8 mouse cellular contexts compared by ENCODE assay signal in the genomic region with DNA sequence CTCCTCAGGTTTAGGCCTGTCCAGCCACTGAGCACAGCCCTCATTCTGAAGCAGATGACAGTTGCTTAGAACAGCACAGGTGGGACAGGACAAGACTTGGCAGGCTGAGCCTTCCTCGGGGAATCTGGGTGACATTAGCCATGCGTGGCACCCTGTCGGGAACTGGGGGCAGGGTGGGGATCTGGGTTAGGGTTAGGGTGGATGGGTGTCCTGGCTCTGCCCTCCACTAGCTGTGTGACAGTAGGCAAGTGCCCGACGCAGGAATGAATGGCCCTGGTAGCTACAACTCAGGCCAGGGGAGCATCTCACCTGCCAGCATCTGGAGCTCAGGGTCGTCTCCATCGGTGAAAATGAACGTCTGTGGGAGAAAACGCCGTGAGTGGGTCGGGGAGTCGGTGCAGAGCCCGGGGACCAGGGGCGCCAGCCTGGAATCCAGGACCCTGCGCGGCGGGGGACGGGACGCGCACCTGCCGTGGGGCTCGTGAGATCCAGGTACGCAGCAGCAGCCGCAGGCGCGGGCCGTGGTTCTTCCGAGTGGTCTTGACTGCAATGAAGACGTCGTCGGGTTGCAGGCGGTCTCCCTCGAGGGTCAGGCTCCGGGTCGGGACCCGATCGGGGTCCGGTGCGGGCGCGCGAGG. TPM values are rescaled to one million over a fixed set of nuclear protein-coding genes. Genes with fewer than 3 reads are reported as not detected.
A peak's percentile ranks its signal among the peaks of the same experiment; 100 is the strongest.
DNase-seq lines count a peak whose midpoint lies in the region; ATAC-seq lines count a peak whose summit lies in the region.

No protein-coding gene starts in this region.

- peak overlapping the region; percentile 87 for H3K9ac ChIP-seq in kidney, embryonic 15.5 days
- peak overlapping the region; percentile 97 for H3K9ac ChIP-seq in heart, embryonic 16.5 days (ENCODE audit: low read length)
- peak overlapping the region; percentile 95 for H3K9ac ChIP-seq in liver, embryonic 16.5 days (ENCODE audit: low read depth, low read length)

- peaks cover 41% of the 10 kb centered on the region for H3K36me3 ChIP-seq in kidney, embryonic 15.5 days
- peaks cover 10% of the 10 kb centered on the region; the same call in 1 of the 2 replicates for H3K36me3 ChIP-seq in heart, embryonic 16.5 days (ENCODE audit: control insufficient read depth, insufficient read depth)
- H3K36me3 ChIP-seq in liver, embryonic 16.5 days (ENCODE audit: control insufficient read depth, insufficient read depth) = peaks cover 7% of the 10 kb centered on the region

- ATAC-seq in kidney, embryonic 15.5 days (replicated peaks; ENCODE audit: low FRiP score) = 0 out of 2 replicates have a peak, but pooled peaks have one; percentile 0
- peak; percentile 19; the same call in 1 of the 2 replicates for ATAC-seq in heart, embryonic 16.5 days (replicated peaks; ENCODE audit: extremely low read depth, insufficient read depth, low FRiP score)
- ATAC-seq in liver, embryonic 16.5 days (ENCODE audit: low read depth) = no peak

- H3K4me1 ChIP-seq in kidney, embryonic 15.5 days = peaks cover 25% of the 10 kb centered on the region
- H3K4me1 ChIP-seq in heart, embryonic 16.5 days (ENCODE audit: control insufficient read depth, insufficient read depth, low read length) = peaks cover 12% of the 10 kb centered on the region
- peaks cover 19% of the 10 kb centered on the region for H3K4me1 ChIP-seq in liver, embryonic 16.5 days (ENCODE audit: control insufficient read depth, low read depth, low read length)

- no peaks in the 10 kb centered on the region for H3K9me3 ChIP-seq in kidney, embryonic 15.5 days (replicated peaks)
- H3K9me3 ChIP-seq in heart, embryonic 16.5 days (replicated peaks; ENCODE audit: control insufficient read depth, low read length) = no peaks in the 10 kb centered on the region
- H3K9me3 ChIP-seq in liver, embryonic 16.5 days (replicated peaks; ENCODE audit: control insufficient read depth, low read length) = no peaks in the 10 kb centered on the region

- H3K27ac ChIP-seq in kidney, embryonic 15.5 days = peak overlapping the region; percentile 84
- peak overlapping the region; percentile 66 for H3K27ac ChIP-seq in heart, embryonic 16.5 days (ENCODE audit: low read length)
- peak overlapping the region; percentile 78 for H3K27ac ChIP-seq in liver, embryonic 16.5 days (ENCODE audit: low read length)

- WGBS in kidney, embryonic 15.5 days = 2% methylated on average over 42 of the region's 42 CpGs
- WGBS in heart, embryonic 16.5 days = 1% methylated on average over 41 of the region's 42 CpGs
- WGBS in liver, embryonic 16.5 days (ENCODE audit: insufficient replicate concordance) = 3% methylated on average over 42 of the region's 42 CpGs

- H3K4me3 ChIP-seq in kidney, embryonic 15.5 days (replicated peaks) = peak overlapping the region; percentile 97
- H3K4me3 ChIP-seq in heart, embryonic 16.5 days (ENCODE audit: low read length) = peak overlapping the region; percentile 97
- peak overlapping the region; percentile 87 for H3K4me3 ChIP-seq in liver, embryonic 16.5 days (ENCODE audit: low read depth, low read length)

- H3K4me2 ChIP-seq in kidney, embryonic 15.5 days = peak overlapping the region; percentile 94
- H3K4me2 ChIP-seq in heart, embryonic 16.5 days (ENCODE audit: low read depth, low read length) = peak overlapping the region; percentile 99
- H3K4me2 ChIP-seq in liver, embryonic 16.5 days (ENCODE audit: low read depth, low read length) = peak overlapping the region; percentile 99

- DNase-seq in kidney, postnatal 10 days = no peak
- DNase-seq in cerebellum, adult 9-10 months = peak; percentile 53
- no peak for DNase-seq in right cerebral cortex, postnatal 14 days
- DNase-seq in ovary, postnatal 10 days (ENCODE audit: low spot score) = no peak
- DNase-seq in adrenal gland, postnatal 10 days = no peak

- H3K27me3 ChIP-seq in kidney, embryonic 15.5 days = 0 out of 2 replicates have a peak, but pooled peaks cover 6% of the 10 kb centered on the region
- no peaks in the 10 kb centered on the region for H3K27me3 ChIP-seq in heart, embryonic 16.5 days (ENCODE audit: control insufficient read depth, insufficient read depth, low read length)
- no peaks in the 10 kb centered on the region for H3K27me3 ChIP-seq in liver, embryonic 16.5 days (ENCODE audit: control insufficient read depth, insufficient read depth, low read depth, low read length)

RNA-seq across cellular contexts. Expression of a gene that starts 0.5 kb away (rescaled TPM):
- polyA plus RNA-seq in kidney, embryonic 15.5 days (2015; fragmentation: Nextera tagmentation; extraction: Ambion mirVana) = 36.5 and 39.9 TPM in 2 replicates
- polyA plus RNA-seq in heart, embryonic 16.5 days (2015; fragmentation: Nextera tagmentation; extraction: Ambion mirVana) = 27.8 and 28.4 TPM in 2 replicates
- polyA plus RNA-seq in liver, embryonic 16.5 days (2015; fragmentation: Nextera tagmentation; extraction: Ambion mirVana) = 8.6 and 11.5 TPM in 2 replicates
- total RNA-seq in adrenal gland, postnatal 10 days (2021) = 10 to 100 TPM; 15.9 to 20.6 TPM

RNA-seq across cellular contexts. Expression of a gene that starts 0.5 kb away (rescaled TPM):
- polyA plus RNA-seq in kidney, embryonic 15.5 days (2015; fragmentation: Nextera tagmentation; extraction: Ambion mirVana) = 200 and 215 TPM in 2 replicates
- polyA plus RNA-seq in heart, embryonic 16.5 days (2015; fragmentation: Nextera tagmentation; extraction: Ambion mirVana) = 124 and 135 TPM in 2 replicates
- polyA plus RNA-seq in liver, embryonic 16.5 days (2015; fragmentation: Nextera tagmentation; extraction: Ambion mirVana) = 61.6 and 64.7 TPM in 2 replicates
- total RNA-seq in adrenal gland, postnatal 10 days (2021) = 10 to 100 TPM; 84.2 to 89.3 TPM

RNA-seq across cellular contexts. Expression of a gene that starts 12.7 kb away (rescaled TPM):
- polyA plus RNA-seq in kidney, embryonic 15.5 days (2015; fragmentation: Nextera tagmentation; extraction: Ambion mirVana) = 74.2 and 87.2 TPM in 2 replicates
- polyA plus RNA-seq in heart, embryonic 16.5 days (2015; fragmentation: Nextera tagmentation; extraction: Ambion mirVana) = 44.7 and 49.7 TPM in 2 replicates
- polyA plus RNA-seq in liver, embryonic 16.5 days (2015; fragmentation: Nextera tagmentation; extraction: Ambion mirVana) = 51.4 and 51.6 TPM in 2 replicates
- 10 to 100 TPM; 61.2 to 64.3 TPM for total RNA-seq in adrenal gland, postnatal 10 days (2021)

RNA-seq across cellular contexts. Expression of a gene that starts 21.0 kb away (rescaled TPM):
- 3.8 and 6.1 TPM in 2 replicates for polyA plus RNA-seq in kidney, embryonic 15.5 days (2015; fragmentation: Nextera tagmentation; extraction: Ambion mirVana)
- polyA plus RNA-seq in heart, embryonic 16.5 days (2015; fragmentation: Nextera tagmentation; extraction: Ambion mirVana) = 1.3 and 6.9 TPM in 2 replicates
- polyA plus RNA-seq in liver, embryonic 16.5 days (2015; fragmentation: Nextera tagmentation; extraction: Ambion mirVana) = 1.5 and 1.6 TPM in 2 replicates
- 10 to 100 TPM; 23.9 to 46.6 TPM for total RNA-seq in adrenal gland, postnatal 10 days (2021)

RNA-seq across cellular contexts. Expression of a gene that starts 40.8 kb away (rescaled TPM):
- polyA plus RNA-seq in kidney, embryonic 15.5 days (2015; fragmentation: Nextera tagmentation; extraction: Ambion mirVana) = 44.1 and 51.8 TPM in 2 replicates
- polyA plus RNA-seq in heart, embryonic 16.5 days (2015; fragmentation: Nextera tagmentation; extraction: Ambion mirVana) = 24.9 and 28.7 TPM in 2 replicates
- 20.3 and 24.2 TPM in 2 replicates for polyA plus RNA-seq in liver, embryonic 16.5 days (2015; fragmentation: Nextera tagmentation; extraction: Ambion mirVana)
- 100 to 1,000 TPM in 1 of 2 experiments, 10 to 100 TPM in 1; 93.1 to 104 TPM for total RNA-seq in adrenal gland, postnatal 10 days (2021)
